Mouse (Mus musculus) intestine, embryonic 16.5 days (tissue): Measurements from ENCODE around the gene Slamf8. TPM values are rescaled to one million over a fixed set of nuclear protein-coding genes. Genes with fewer than 3 reads are reported as not detected.

Experiments
- ATAC-seq: fragments of 200-750 bp; cut with Nextera tagmentation; 2 replicates; pipeline ENCODE4 v1.8.0; 2017; ENCODE audit warnings: moderate TSS enrichment, moderate library complexity
- H3K27ac ChIP-seq: fragments of 300-500 bp; sonication (generic); 2 replicates; pipeline ENCODE4 v1.5.1; 2014; ENCODE audit warnings: mild to moderate bottlenecking, low read length
- H3K27me3 ChIP-seq: fragments of 300-500 bp; sonication (generic); replicated peaks from 2 replicates; pipeline ENCODE4 v1.6.1; 2014; ENCODE audit warnings: low read length, control low read depth, mixed read lengths; ENCODE audit not compliant: control insufficient read depth, insufficient read depth
- H3K36me3 ChIP-seq: fragments of 300-500 bp; sonication (generic); 2 replicates; pipeline ENCODE4 v1.6.1; 2014; ENCODE audit warnings: low read length, control low read depth; ENCODE audit not compliant: control insufficient read depth, insufficient read depth
- H3K4me1 ChIP-seq: fragments of 300-500 bp; sonication (generic); 2 replicates; pipeline ENCODE4 v1.6.1; 2014; ENCODE audit warnings: low read length, control low read depth, mixed read lengths; ENCODE audit not compliant: control insufficient read depth, insufficient read depth
- H3K4me2 ChIP-seq: fragments of 300-500 bp; sonication (generic); 2 replicates; pipeline ENCODE4 v1.6.1; 2014; ENCODE audit warnings: low read depth, low read length, control low read depth
- H3K4me3 ChIP-seq: fragments of 300-500 bp; sonication (generic); 2 replicates; pipeline ENCODE4 v1.5.1; 2014; ENCODE audit warnings: mild to moderate bottlenecking, low read length
- H3K9ac ChIP-seq: fragments of 300-500 bp; sonication (generic); 2 replicates; pipeline ENCODE4 v1.6.1; 2014; ENCODE audit warnings: low read depth, low read length
- H3K9me3 ChIP-seq: fragments of 300-500 bp; sonication (generic); 2 replicates; pipeline ENCODE4 v1.6.1; 2016; ENCODE audit warnings: low read length, control low read depth; ENCODE audit not compliant: control insufficient read depth
- WGBS: fragments of 180-500 bp; shearing (Covaris S2); extraction: QIAGEN DNeasy Blood & Tissue Kit; methylation state at CpG from one replicate; pipeline ENCODE4 v1.1.7; 2014; 5-methylcytosine and 5-hydroxymethylcytosine counted together
- polyA plus RNA-seq: library from polyadenylated mRNA; unstranded; fragments of >200 nt; fragmentation: Nextera tagmentation; extraction: Ambion mirVana; gene quantifications from 2 replicates; pipeline ENCODE4 v1.2.1, GENCODE M21; 2015

Gene Slamf8
- polyA plus RNA-seq, 1 experiment from 2014 or later: 0.64 TPM

GRCm38 (mm10) chr1:172612745-172613144, 22.4 kb upstream of the Slamf8 start:
- Histone ChIP-seq H3K9ac (no peak overlapping the region), H3K36me3 (no peaks in the 10 kb centered on the region), H3K9me3 (no peaks in the 10 kb centered on the region), H3K4me2 (no peak overlapping the region), H3K27ac (no peak overlapping the region), H3K4me3 (no peak overlapping the region), H3K4me1 (peaks cover 5% of the 10 kb centered on the region; the same call in 1 of the 2 replicates), H3K27me3 (no peaks in the 10 kb centered on the region)
- WGBS: 28% methylated on average over 1 of the region's 1 CpGs
- ATAC-seq: no peak

GRCm38 (mm10) chr1:172611304-172611703, 20.9 kb upstream of the Slamf8 start:
- H3K9me3 ChIP-seq: no peaks in the 10 kb centered on the region
- no peaks in the 10 kb centered on the region for H3K4me1 ChIP-seq
- no peak overlapping the region for H3K9ac ChIP-seq
- ATAC-seq: no peak
- 79% methylated on average over 10 of the region's 10 CpGs for WGBS
- no peak overlapping the region for H3K4me3 ChIP-seq
- H3K4me2 ChIP-seq: no peak overlapping the region
- H3K36me3 ChIP-seq: no peaks in the 10 kb centered on the region
- H3K27me3 ChIP-seq: no peaks in the 10 kb centered on the region
- no peak overlapping the region for H3K27ac ChIP-seq

GRCm38 (mm10) chr1:172602326-172602725, 12.0 kb upstream of the Slamf8 start, which contains the start of gene Fcrl6:
Gene Fcrl6, minus strand, starts transcription at chr1:172602551.
- Histone ChIP-seq H3K36me3 (no peaks in the 10 kb centered on the region), H3K4me1 (no peaks in the 10 kb centered on the region), H3K9ac (no peak within 1 kb of the TSS), H3K9me3 (no peaks in the 10 kb centered on the region), H3K4me2 (no peak within 1 kb of the TSS), H3K27me3 (no peaks in the 10 kb centered on the region; the same call in 1 of the 2 replicates), H3K27ac (no peak within 1 kb of the TSS), H3K4me3 (no peak within 1 kb of the TSS)
- no peak for ATAC-seq
- WGBS: 56% methylated on average over 1 of the region's 1 CpGs

GRCm38 (mm10) chr1:172594495-172594894, 4.1 kb upstream of the Slamf8 start:
- no peaks in the 10 kb centered on the region for H3K27me3 ChIP-seq
- H3K4me3 ChIP-seq: no peak overlapping the region
- no peak for ATAC-seq
- no peaks in the 10 kb centered on the region for H3K36me3 ChIP-seq
- no peak overlapping the region for H3K4me2 ChIP-seq
- H3K9me3 ChIP-seq: 0 out of 2 replicates have a peak, but pooled peaks cover 3% of the 10 kb centered on the region
- no peak overlapping the region for H3K27ac ChIP-seq
- no peak overlapping the region for H3K9ac ChIP-seq
- H3K4me1 ChIP-seq: no peaks in the 10 kb centered on the region

GRCm38 (mm10) chr1:172593956-172594355, 3.6 kb upstream of the Slamf8 start:
- H3K27me3 ChIP-seq: no peaks in the 10 kb centered on the region
- no peaks in the 10 kb centered on the region for H3K4me1 ChIP-seq
- ATAC-seq: no peak
- H3K4me3 ChIP-seq: no peak overlapping the region
- no peak overlapping the region for H3K27ac ChIP-seq
- no peaks in the 10 kb centered on the region for H3K36me3 ChIP-seq
- 88% methylated on average over 2 of the region's 2 CpGs for WGBS
- no peak overlapping the region for H3K9ac ChIP-seq
- no peak overlapping the region for H3K4me2 ChIP-seq
- H3K9me3 ChIP-seq: 0 out of 2 replicates have a peak, but pooled peaks cover 3% of the 10 kb centered on the region

- H3K4me3 ChIP-seq: no peak overlapping the region
- ATAC-seq: no peak
- H3K27me3 ChIP-seq: no peaks in the 10 kb centered on the region
- H3K27ac ChIP-seq: no peak overlapping the region
- no peaks in the 10 kb centered on the region for H3K36me3 ChIP-seq
- H3K9ac ChIP-seq: no peak overlapping the region
- H3K9me3 ChIP-seq: 0 out of 2 replicates have a peak, but pooled peaks cover 3% of the 10 kb centered on the region
- H3K4me2 ChIP-seq: no peak overlapping the region
- WGBS: 53% methylated on average over 3 of the region's 3 CpGs
- no peaks in the 10 kb centered on the region for H3K4me1 ChIP-seq
Measured at GRCm38 (mm10) chr1:172593321-172593720, 3.0 kb upstream of the Slamf8 start.

GRCm38 (mm10) chr1:172585612-172586567, 4.5 kb downstream of the Slamf8 start:
- Histone ChIP-seq H3K4me3 (no peak overlapping the region), H3K36me3 (no peaks in the 10 kb centered on the region), H3K27ac (no peak overlapping the region), H3K9me3 (no peaks in the 10 kb centered on the region), H3K4me1 (no peaks in the 10 kb centered on the region), H3K9ac (no peak overlapping the region), H3K4me2 (no peak overlapping the region), H3K27me3 (no peaks in the 10 kb centered on the region)
- no peak for ATAC-seq
- WGBS: 32% methylated on average over 26 of the region's 26 CpGs

GRCm38 (mm10) chr1:172585026-172585425, 5.3 kb downstream of the Slamf8 start:
- Histone ChIP-seq H3K4me3 (no peak overlapping the region), H3K9ac (no peak overlapping the region)
- no peak for ATAC-seq

GRCm38 (mm10) chr1:172584271-172584670, 6.1 kb downstream of the Slamf8 start:
- ATAC-seq: no peak
- no peaks in the 10 kb centered on the region for H3K9me3 ChIP-seq
- H3K9ac ChIP-seq: no peak overlapping the region
- no peak overlapping the region for H3K4me3 ChIP-seq
- H3K27me3 ChIP-seq: no peaks in the 10 kb centered on the region
- no peaks in the 10 kb centered on the region for H3K4me1 ChIP-seq
- H3K36me3 ChIP-seq: no peaks in the 10 kb centered on the region
- no peak overlapping the region for H3K4me2 ChIP-seq
- 85% methylated on average over 6 of the region's 6 CpGs for WGBS
- no peak overlapping the region for H3K27ac ChIP-seq

More at GRCm38 (mm10) chr1:172585026-172585425, 5.3 kb downstream of the Slamf8 start:
- no peaks in the 10 kb centered on the region for H3K4me1 ChIP-seq
- H3K27ac ChIP-seq: no peak overlapping the region
- H3K9me3 ChIP-seq: no peaks in the 10 kb centered on the region
- H3K4me2 ChIP-seq: no peak overlapping the region
- H3K36me3 ChIP-seq: no peaks in the 10 kb centered on the region
- no peaks in the 10 kb centered on the region for H3K27me3 ChIP-seq
- 49% methylated on average over 4 of the region's 4 CpGs for WGBS
